Mouse (Mus musculus) T-helper 17 cell (primary cell): ENCODE measurements at regions not wholly inside any gene's neighbourhood (a gene's known extent, or its start where the extent isn't known, plus 50 kb on each side); places are given as distances from the start of the nearest gene placed in this dataset.
"Not testable (repeated sequence)": the region's sequence is repeated elsewhere in the genome, so short reads cannot be mapped to it uniquely, and the experiment has no call there.

ENCODE experiments used
- in situ Hi-C, 2 experiments: fragments of 300-600 bp; cut with MboI, MseI; formaldehyde crosslinking; loops; 1 replicate in 1 of 2; 2 replicates in 1 of 2; pipeline ENCODE4 v1.15.1; 2025; ENCODE audit warnings: high pct_unique_total_duplicates in 2 of 2

DNA sequence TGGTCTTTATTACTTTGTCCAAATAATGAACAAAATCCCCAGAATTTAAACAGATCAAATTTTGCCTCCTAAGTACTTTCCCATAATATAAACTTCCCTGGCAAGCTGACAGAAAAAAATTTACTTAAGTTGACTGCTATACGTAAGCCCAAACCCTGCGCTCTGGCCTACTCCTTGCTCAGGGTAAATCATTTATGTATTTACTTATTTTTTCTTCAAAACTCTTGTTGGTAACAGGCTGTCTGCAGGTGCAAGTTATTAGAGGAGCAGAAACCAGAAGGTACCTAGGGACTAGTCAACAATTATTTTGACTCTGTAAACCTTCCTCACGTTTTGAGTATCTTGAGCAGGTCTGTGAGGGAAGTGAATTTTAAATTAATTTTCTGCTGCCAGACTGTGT, 2615.7 kb downstream of the Poteg start:
- in situ Hi-C loops = no loop called here

DNA sequence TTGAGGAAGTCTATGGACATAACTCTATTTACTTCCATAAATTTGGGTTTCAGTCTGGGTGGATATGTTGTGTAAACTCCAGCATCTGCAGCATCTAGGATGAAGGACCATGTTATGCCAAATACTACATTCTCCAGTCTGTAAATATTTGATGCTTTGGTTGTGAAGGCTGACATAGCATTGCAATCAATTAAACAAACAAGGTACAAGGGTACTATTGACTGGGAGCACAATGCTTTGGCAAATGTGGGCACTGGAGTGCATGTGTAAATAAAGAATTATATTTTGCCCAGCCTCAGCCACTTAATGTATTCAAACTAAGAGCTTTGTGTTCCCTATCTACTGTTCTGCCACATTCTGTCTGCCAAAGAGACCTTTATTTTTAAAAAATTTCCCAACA, 2630.3 kb downstream of the Poteg start:
- in situ Hi-C loops = no loop called here

DNA sequence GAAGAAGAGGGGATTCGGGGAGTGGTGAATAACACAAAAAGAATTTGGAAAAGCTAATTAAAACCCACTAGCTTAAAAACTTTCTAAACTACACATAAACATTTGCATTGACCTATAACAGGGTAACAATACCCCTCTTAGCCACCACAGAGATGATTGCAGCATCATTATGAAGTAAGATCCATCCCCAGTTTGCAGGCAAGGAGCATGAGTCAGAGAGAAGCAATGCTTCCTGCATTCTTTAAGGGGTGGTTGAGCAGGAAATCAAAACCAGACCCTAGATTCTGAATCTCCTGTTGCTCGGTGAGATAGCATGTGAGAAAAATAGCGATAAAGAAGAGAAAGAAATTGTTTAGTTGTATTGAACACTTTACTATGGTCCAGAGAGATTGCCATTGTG, 2680.3 kb downstream of the Poteg start:
- in situ Hi-C loops = no loop called here

DNA sequence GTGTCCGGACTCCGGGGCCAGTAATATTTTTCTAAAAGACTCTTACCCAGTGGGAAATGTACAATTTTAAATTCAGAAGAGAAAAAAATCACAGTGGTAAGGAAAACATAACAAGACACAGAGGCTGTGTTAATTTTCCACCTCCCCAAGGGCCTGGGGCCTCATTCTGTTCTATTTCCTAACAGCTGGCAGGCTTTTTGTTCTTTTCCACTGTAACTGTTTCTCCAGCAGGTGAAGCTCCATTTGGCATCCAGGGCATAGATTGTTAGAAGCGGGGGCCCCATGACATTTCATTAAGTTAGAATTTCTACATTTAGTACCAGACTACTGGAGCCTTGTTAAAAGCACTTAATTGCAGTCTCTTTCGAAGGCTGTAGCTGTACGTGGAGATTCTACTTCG, 2687.5 kb downstream of the Poteg start:
- in situ Hi-C loops = no loop called here

DNA sequence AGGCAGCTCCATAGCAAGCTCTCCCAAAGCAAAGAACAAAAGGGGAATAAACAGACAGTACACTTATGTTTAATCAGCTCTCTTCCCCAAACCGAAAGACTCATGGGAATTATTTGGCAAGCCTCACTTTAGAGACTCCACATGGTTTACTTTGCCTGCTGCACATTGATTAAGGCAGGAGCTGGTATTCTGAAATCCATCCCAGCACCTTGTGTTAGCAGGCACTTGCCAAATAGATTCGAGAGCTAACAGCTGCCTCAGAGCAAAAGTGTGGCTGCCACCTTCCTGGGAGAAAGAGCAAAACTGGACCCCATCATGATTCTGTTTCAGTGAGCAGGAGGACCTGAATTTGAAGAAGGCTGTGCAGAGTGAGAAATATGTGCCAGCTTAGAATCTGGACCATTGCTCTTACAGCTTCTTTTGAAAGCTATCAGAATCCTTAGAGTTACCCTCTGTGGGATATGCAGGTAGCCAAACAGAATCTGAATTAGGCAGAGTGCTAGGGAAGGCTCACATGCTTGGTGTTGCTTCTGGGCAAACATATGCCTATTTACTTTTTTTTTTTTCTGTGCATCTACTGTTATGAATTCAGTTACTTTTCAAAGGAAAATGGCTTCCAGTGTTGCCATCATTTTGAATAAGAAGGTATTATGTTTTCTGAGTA, 2703.8 kb downstream of the Poteg start:
- in situ Hi-C loops = no loop called here

DNA sequence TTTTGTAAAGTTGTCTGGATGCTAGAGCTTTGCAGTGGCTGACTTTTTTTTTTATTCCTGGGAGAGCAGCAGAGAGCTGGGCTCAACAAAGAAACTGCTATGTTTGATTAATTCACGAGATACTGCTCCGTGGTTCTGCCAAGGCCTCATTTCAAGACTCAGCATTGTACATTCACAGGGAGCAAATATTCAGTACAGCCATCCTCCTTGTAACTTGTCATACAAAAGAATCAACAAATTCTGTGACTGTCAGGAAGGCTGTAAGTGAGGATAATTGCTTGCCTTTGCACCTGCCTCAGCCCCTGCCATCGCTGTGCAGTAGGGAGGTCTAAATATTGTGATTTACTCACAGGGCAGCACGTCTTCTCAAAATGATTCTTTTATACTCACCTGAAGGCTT, 2705.5 kb downstream of the Poteg start:
- in situ Hi-C loops = no loop called here

DNA sequence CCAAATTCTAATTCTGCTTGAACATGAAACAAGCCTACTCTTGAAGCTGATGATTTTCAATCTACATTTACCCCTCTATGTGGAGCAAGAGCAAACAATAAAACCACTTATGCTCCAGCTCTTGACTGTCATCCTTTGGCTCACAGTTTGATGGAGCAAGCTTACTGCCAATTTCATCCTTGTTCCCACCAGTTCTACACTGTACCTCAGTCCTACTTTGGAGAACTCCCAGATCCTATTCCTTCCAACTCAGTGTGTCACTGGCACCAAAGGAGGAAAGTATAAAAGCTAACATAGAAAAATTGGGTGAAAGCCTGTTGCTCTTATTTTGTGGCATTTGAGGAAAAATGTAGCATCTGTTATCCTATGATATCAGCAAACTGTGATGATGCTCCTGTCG, 2724.4 kb downstream of the Poteg start:
- in situ Hi-C loops = no loop called here

DNA sequence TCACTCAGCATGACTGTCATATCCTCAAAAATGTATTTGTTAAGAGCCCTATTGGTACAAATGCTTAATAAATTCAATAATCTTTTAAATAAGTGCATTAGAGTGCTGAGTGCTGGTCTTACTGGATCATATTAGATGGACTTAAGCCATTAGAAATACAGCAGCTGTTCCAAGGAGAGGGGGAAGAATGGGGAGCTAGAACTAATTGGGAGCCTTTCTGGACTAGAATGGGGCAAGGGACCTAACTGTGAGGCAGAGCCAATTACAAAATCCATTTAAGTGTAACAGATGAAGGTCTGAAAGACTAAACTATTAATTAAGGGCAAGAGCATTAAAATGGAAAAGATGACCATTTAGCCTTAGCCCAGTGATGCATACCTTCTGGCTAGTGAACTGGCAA, 2755.3 kb downstream of the Poteg start:
- in situ Hi-C loops = not testable (repeated sequence)

DNA sequence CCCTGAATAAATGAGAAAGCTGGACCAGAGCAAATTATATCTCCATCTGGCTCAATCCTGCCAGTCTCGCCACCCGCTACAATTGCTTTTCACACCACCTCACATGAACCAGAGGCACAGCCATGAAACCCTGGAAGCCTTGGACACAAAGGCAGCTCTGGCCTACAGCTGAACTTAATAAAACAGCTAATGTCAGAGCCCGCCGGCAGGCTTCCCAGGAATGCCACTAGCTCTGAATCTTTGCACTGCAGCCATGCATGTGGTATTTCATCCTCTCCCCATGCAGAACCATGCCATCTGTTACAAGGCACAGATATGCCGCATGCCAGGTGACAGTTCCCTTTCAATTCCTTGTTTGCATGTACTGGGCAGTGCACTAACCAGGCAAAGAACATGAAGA, 2779.9 kb downstream of the Poteg start:
- in situ Hi-C loops = no loop called here

DNA sequence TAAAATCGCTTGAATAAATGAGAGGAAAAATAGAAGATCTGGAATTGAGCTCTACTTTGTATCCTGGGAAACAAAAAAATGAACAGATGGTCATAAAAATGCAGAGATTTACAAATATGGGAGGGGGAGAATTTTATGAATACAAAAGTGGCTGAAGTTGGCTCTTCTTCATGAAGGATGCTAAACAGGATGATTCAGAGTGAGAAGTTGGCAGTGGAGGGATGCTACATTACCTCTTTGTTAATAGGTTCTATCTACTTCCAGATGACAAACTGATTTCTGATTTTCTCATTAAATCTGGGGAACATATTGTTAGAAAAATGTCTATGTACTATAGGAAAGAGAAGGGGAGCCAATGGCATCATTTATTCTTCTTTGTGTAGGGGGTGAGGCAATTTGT, 2785.8 kb downstream of the Poteg start:
- in situ Hi-C loops = no loop called here

DNA sequence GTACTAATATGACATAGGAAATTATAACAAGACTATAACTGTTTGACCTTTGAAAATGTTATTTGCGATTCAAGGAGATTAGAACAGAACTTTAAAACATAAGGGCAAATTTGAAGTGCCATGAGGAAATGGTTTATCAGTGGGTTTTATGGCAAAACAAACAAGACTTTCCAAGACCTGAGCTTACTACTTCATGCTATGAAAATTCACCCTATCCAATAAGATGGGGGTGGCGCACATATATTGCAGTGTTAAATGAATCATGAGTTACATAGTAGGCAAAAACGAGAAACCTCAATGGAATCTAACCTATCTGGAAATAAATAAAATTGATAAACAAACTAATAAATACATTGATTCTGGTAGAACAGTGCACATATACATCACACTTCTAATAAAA, 2804.3 kb downstream of the Poteg start:
- in situ Hi-C loops = no loop called here

DNA sequence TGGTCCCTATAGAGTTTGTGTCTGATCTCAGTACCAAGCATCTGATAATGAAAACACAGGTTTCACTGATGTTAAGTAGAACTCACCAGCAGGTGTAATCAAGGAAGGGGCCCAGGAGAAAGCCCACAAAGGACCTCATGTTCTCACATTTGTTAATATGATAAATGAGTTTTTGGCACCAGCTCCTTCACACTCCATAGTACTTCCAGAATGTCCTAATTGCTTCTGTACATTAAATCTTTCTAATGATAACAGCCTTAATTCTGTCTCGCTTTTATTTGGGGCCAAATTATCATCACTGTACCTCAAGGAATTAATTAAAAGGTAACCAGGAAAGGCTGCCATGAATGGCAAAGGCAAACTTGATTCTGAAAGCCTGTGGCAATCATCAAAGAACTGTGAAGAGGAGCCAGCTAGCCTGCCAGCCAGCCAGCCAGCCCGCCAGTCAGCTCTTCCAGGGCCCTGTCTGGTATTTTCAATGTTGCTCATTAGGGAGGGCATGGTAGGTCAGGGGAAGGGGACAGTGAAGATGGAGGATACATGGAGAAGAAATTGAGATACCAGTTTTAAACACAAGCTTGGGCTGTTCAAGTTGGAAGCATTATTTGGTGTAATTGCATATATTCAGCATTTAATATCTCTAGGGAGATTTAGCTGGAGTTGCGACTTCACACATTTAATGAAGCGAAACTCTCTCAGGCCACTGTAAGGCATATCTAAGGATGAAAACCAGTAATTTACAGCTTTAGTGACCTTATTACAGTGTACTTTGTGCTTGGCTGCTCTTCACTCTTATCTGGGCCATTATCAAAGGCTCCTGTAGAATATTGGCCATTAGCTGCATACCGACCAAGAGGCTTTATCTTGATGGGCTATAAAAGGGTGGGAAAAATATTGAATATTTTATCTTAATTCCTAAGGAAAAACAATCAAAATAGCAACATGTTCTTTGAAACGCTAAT, 2822.8 kb downstream of the Poteg start:
- in situ Hi-C loops = no loop called here

DNA sequence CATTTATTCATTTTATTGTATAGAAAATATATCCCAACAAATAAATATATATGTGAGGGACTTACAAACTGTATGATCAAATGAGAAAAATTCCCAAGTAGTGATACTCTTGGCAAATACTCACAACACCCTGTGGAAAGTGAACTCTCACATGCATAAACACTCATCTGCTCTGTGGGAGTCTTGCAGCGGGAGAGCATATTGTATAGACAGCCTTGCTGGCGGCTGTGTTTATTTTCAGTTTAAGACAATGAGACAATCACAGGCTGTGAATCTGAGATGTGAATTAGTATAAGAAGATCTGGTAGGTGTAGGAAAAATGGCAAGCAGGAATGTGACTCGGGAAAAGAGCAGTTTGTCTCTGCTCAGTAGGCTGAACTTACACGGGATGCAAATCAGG, 2841.7 kb downstream of the Poteg start:
- in situ Hi-C loops = no loop called here

DNA sequence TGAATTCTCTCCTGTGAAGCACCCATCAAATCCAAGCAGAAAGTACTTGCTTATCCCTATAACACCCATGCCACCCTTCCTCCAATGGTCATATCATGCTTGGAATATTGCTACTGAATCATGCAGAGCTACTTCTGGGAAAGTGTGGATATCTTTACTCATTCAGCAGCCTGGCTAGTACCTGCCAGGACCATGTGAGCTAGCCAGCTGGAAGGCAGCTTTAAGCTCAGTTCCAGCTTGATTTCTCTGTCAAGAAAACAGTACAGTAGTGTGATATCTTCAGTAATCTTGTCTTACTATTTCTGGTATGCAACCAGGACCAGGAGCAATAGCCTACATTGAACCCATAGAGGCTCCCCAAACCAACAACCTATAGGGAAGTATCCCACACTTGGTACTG, 2883.7 kb downstream of the Poteg start:
- in situ Hi-C loops = no loop called here

DNA sequence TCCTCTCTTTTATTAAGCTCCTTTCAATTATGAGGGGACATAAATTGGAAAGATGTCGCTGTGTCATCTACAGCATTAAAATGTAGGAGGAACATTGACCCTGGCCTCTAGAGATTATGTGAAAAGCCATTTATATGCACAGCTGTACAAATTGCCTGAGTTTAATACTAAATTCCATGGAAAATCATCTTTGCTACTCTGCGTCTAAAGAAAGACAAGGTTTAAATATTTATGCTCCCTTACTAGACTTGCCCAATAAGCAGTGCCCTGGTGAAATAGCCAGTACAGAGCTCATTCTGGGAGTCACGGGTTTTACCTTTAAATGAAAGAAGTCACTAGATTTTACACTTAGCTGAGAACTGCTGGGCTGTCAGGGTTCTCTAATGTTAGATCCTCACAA, 2885.9 kb downstream of the Poteg start:
- in situ Hi-C loops = no loop called here

DNA sequence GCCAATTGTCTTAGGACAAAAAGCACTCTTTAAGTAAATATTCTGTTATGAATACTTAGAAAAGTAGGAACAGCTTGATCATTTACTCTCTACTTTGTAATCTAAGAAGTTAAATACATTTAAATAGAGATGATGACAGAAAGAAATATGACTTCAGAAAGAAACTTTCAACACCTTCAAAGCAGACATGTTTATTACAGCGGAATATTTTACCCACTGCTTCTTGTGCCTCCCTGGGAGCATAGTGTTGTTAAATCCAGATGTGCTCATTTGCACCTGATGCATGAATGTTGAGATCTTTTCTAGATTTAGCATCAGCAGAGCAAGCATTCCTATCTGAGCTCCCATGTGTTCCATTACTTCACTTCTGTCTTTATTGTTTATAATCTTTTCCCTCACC, 2912.0 kb downstream of the Poteg start:
- in situ Hi-C loops = no loop called here

DNA sequence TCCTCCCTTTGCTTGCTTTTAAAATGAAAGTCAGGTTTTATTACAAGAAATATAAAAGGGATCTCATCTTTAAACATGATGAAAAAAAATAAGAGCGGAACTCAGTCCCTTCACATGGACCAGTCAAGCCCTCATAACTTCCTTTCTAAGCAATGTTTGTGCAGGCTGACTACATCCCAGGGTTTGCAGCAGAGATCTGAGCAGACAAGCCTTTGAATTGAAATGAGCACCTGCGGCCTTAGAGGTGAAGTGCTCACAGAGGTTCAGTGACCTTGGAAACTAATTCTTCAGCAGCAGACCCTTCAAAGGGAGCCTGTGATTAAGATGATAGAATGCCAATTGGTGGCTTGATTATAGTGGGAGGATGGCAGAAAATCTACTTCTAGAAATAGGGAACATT, 2918.3 kb downstream of the Poteg start:
- in situ Hi-C loops = no loop called here

DNA sequence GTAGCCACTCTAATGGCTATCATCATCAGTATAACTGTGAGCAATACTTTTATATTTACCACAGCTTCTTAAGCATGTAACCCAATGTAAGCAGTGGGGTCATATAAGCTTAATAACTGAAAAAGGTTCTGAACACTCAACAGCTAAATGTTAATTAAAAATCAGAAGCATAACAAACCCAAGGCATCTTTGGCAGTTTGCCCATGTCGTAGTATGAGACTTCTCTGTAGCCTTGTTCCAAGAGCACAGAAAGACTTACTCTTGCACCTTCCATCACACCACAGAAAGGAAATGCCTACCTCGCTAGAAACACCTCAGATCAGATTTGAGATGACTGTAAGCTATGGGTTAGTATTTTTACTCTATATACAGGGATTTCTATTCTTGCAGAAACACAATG, 2944.5 kb downstream of the Poteg start:
- in situ Hi-C loops = no loop called here

DNA sequence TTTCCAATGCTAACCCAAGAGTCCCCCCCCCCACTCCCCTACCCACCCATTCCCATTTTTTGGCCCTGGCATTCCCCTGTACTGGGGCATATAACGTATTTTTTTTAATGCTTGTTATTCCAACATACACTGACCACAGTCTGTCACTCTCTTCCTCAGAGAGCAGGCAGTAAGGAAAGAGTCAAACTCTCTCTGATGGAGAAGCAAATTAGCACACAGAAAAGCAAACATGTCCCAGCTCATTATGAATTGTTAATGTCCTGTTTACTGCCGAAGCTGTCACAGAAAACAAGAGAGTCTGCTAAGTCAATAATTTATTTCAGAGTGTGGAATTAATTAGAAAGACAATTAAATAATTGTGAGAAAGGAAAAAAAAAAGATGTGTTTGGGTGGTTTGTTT, 2989.1 kb upstream of the 5930422O12Rik start:
- in situ Hi-C loops = no loop called here

DNA sequence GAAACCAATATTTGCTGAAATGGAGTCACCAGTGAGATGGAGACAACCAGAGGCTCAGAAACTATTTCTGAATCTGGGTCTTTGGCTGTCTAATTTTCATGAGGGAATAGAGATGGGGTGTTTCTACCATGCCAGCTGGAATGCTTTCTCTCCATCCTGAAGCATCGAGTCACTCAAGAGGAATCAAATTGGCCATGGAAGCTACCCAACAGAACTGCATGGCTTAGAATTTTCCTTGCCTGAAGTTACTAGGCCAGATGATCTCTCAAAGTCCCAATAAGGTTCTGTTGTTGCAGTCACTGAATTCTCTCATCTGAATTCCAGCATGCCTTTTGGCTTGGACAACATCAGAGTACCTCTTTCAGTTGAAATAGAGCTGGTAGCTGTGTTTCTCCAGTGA, 2986.7 kb upstream of the 5930422O12Rik start:
- in situ Hi-C loops = loop anchor here in 1 of 2 experiments (10.0 kb wide), 1 partner anchor 1807 kb away; no protein-coding TSS in a partner anchor

DNA sequence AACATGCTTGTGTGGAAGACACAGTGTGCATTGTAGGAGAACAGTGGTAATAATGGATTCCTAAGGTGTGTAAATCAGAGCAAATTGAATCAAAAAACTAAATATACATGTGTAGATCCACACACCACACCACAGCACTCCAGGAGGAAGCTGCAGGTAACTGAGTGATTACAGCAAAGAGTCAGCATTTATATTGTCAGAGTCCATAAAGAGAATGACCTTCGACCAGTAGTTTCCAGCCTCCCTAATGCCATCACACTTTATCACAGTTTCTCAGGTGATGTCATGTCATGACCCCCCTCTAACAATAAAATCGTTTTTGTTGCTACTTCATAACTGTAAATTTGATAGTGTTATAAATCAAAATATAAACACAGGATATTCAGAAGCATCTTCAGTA, 2984.6 kb upstream of the 5930422O12Rik start:
- in situ Hi-C loops = loop anchor here in 1 of 2 experiments (10.0 kb wide), 1 partner anchor 1809 kb away; no protein-coding TSS in a partner anchor

DNA sequence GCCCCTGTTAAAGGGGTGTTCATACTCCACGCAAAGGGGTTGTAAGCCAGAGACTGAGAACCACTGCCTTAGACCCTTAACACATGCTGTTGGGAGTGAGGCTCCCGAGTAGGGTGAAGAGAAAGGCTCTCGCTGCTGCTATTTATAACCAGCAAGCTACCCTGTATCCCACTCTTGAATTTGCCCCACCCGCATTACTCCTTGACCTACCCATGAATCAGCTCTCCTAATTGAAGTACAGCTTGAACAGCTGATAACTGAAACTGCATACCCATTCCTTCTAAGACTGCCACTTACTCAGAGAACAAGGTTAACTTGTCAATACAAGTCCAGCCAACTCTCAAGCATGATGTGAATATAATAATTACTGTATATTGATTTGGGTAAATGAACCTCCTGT, 2984.2 kb upstream of the 5930422O12Rik start:
- in situ Hi-C loops = loop anchor here in 1 of 2 experiments (10.0 kb wide), 1 partner anchor 1809 kb away; no protein-coding TSS in a partner anchor

DNA sequence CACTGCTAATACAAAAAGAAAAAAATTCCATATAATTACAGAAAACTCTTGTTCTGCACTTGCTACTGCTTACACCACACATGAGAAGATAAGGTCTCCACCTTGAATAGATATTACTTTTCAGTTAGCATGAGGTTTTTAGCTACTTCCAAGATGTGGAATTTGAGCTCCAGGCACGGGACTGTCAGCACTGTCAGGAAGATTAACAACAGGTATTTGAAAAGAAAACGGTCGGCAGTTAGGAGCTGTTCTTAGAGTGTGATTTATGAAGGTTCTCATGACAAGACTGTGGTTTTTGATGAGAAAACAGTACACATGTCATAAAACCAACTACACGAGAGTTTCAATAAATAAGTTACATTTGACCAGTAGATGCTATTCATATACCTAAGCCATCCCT, 2970.4 kb upstream of the 5930422O12Rik start:
- in situ Hi-C loops = no loop called here
